Mouse (Mus musculus) kidney, postnatal 10 days (tissue): ENCODE measurements around the gene Gpr3.

Experiments
- DNase-seq: peaks from one replicate; pipeline ENCODE4 v3.0.0; 2021; ENCODE audit warnings: mixed read lengths

The Gpr3 gene

DNA sequence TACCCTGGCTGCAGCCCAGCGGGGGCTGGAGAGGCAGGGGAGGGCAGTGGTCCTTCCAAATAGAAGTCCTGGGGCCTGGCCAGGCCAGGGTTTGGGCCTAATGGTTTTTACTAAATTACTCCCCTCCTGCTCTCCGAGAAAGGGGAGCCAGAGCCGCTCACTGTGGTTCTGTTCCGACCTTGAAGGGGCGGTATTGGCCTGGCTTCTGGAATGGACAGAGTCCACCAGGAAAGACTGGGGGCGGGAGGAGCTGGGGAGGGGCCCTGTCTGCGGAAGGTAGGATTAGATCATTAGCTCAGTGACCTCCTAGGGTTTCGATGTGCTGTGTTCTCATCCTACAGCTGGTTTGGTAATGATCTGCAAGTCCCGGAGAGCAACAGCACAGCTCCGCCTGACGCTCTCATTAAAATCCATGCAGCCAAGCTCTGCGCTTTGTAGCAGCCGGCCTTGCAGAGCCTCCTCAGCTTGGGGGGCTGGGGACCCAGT lies 14.5 kb downstream of the Gpr3 start:
- DNase-seq: peak; percentile 73

DNA sequence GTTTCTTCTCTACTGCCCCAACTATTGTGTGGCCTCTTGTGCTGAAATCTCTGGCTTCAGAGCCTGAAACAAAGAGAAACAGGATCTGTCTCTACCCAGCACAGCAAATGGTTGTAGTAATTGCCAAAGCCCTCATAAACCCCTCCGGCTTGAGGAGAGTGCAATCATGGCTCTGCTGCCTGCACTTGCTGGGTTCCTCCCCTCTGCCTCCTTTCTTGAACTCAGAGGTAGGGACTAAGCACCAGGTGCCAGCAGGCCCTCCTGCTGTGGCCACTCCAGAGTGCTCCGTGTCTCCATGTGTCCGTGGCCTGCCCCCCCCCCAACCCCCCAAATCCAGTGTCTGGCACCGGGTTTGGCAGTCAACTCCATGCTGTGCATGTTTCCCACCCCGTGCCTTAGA lies 15.0 kb downstream of the Gpr3 start:
- DNase-seq: no peak

DNA sequence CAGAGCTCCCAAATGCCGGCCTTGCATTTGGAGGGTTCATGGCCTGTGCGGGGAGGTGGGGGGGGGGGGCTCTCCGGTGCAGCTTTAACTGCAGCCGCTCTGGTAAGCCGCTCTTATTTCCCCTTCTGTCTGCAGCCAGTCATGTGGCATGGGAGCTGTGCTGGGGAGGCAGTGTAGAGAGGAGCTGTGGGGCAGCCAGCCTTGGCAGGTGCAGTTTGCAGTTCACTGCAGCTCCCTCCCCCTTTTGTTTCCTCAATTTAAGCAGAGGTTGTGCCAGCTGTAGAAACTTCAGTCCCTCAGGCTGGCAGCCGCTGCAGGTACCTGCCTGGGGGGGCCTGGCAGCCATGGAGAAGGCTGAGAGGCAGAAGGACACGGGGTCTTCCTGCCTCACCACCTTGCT lies 15.5 kb downstream of the Gpr3 start:
- DNase-seq: peak; percentile 43

DNA sequence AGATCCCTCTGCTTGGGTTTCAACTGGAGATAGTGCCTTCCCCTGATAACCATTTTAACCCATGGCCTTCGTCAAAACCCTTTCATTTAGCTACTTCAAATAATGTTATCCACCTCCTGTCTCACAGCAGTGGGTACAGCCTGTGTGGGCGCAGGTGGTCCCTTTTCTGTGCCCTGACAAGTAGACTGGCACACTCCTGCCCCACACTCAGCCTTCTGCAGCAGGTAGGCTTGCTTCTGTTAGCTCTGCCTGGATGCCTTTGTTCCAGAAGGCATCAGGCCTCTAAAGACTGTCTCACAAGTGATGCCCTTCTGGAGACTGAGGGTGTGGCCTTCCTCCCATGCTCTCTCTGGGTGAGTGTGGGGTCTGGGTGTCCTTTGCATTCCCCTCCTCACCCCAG lies 16.2 kb downstream of the Gpr3 start:
- no peak for DNase-seq

DNA sequence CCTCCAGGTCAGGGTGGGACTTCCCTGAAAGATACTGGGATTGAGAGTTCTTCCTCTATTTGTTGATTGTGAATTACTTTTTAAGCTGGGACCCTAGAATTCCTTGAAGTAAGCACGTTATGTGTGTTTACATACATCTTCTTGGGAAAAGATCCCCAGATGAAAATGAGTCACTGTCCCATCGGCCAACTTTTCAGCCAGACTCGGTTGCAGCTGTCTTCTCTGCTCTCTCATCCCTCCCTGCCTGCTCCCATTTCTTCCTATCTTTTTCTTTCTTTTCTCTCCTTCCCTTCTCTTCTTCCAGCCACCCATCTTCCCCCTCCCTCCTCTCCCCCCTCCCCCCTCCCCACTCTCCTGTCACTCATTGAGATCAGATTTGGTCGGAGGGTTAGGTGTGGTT lies 17.3 kb downstream of the Gpr3 start:
- DNase-seq: no peak

DNA sequence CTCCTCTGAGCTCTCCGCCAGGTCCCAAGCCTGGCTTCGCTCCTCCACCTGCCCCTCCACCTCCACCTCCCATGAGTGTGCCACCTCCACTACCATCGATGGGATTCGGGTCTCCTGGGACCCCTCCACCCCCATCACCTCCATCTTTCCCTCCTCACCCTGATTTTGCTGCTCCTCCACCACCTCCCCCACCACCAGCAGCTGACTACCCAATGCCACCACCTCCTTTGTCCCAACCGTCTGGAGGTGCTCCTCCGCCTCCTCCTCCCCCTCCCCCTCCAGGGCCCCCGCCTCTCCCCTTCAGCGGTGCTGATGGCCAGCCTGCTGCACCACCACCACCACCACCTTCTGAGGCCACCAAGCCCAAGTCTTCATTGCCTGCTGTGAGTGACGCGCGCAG lies 17.9 kb downstream of the Gpr3 start:
- no peak for DNase-seq

DNA sequence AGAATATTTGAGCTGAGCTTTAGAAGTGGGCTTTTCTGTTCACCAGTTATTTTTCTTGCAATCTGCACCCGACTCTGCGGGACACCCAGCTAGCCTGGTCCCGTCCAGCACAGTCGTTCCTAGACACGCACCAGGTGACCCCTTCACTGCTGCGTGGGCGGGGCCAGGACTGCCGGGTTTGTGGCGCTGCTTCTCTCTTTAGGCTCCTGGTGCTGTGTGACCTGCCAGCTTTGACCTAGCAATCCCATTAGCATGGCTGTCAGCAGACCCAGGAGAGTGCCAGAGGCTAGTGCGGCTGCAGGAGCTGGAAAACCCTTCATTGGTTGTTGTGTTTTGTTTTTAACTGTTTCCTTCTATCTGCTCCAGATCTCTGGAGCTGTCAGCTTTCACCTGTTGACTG lies 22.9 kb downstream of the Gpr3 start:
- DNase-seq: no peak

DNA sequence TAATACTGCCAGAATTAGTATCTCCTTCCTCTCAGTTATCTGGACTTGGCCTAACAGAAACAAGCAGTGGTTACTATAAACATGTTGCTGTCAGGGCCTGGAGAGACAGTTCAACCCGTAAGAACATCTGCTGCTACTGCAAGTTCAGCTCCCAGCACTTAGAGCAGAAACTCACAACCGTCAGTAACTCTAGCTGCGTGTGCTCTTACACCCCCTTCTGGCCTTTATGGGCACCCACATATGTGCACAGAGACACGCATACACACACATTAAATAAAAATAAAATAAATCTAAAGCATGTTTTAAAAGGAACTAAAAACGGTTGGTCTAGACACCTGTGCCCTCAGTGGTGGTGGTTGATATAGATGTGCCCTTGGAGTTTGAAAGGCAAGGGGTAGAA lies 25.5 kb downstream of the Gpr3 start:
- no peak for DNase-seq

DNA sequence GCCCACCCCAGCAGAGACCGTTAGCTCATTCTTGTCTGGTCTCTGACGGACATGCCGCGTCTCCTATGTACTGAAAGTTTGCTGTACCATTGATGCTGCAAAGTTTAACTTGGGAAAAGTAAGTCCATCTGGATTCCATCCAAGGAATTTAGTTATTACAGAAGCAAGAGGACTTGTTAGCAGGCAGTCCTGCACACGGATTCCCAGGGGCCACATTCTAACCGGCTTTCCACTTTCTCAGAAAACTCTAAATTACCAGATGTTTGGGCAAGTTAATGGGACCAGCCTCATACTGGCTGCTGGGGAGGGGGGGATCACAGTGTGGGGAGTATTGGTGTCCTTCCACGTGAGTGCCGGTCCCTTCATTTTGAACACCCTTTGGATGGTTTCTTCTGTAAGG lies 26.4 kb downstream of the Gpr3 start:
- DNase-seq: no peak

DNA sequence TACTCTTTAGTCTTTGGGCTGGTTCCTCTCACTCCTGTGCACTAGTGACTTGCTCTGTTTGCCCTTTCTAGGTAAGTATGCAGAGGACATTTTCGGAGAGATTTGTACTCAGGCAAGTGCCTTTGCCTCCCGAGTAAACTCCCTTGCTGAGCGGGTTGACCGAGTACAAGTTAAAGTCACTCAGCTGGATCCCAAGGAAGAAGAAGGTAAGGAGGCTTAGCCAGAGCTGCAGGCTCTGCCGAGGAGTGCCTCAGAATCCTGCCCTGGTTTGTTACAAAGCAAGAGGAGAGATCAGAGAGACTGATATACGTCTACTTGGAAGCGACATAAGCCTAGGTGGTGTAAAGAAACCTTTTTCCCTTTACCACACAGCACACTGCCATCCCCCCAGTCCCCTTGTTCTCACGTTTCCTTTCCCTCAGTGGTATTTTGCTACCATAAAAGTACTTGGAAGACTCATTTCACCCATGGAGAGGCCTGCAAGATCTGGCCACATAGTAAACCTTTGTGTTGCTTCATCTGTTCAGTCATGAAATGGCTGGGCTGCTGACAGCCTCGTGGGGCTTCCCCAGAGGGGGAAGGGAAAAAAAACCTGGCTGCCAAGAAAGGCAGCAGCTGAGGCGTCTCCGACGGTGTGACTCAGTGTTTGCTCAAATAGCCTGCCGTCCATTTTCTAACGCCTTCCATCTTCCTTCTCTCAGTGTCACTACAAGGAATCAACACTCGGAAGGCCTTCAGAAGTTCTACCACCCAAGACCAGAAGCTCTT lies 27.3 kb downstream of the Gpr3 start:
- peak; percentile 68 for DNase-seq

DNA sequence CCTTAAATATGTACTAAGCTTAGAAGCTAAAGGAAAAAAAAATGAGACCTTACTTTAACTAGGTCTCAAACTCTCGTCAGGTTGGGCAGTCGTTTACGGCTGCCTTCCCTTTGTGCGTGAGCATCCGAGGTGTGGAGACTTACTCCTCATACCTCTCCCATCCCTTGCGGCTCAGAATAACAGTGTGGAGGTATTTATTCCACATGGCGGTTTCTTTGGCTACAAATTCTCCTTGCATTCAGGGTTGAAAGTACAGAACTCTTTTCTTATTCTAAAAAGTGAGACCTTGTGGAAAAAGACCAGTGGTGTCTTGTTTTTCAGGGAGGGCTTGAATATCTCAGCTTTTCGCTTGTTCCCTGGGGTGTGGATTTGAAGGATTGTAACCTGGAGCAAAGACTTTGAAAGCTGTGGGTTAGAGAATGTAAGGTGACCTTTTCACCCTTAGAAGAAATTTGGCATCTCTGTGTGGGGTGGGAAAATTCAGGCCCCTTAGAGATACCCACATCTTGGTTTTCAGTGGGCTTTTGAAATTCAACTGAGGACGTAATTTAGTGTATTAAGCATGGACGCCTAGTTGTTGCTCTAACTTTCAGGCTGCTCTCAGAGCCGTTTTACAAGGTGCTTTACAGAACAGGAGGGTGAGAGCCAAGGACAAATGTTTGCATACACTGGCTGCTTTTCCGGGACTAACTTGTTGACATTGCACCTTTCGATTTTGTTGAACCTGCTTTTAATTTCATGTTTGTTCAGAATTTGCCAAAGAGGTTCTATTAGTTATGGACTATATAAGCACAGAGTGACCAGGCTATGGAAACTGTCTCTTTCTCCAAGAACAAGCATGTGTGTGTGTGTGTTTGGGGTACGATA lies 28.1 kb downstream of the Gpr3 start:
- no peak for DNase-seq

DNA sequence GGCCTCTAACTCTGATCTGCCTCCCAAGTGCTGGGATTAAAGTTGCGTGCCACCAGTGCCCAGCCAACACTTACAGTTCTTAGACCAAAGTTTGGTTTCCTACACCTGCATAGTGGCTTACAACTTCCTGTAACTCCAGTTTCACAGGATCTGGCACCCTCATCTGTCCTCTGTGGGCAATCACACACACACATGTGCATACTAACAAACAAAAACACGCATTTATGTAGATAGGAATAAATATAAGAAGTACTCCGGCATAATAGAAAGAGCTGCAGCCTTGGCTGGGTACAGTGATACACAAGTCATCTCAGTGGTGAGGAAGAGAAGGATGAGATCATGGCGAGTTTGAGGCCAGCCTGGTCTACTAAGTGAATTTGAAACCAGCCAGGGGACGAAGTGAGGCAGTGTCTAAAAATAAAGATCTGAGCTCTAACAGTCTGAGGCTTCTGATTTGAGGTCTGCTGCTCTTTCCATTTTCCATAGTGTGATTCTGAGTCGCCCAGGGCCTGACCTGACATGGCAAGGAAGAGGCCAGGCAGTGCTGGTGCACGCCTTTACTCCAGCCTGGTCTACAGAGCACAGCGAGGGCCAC lies 29.8 kb downstream of the Gpr3 start:
- no peak for DNase-seq

DNA sequence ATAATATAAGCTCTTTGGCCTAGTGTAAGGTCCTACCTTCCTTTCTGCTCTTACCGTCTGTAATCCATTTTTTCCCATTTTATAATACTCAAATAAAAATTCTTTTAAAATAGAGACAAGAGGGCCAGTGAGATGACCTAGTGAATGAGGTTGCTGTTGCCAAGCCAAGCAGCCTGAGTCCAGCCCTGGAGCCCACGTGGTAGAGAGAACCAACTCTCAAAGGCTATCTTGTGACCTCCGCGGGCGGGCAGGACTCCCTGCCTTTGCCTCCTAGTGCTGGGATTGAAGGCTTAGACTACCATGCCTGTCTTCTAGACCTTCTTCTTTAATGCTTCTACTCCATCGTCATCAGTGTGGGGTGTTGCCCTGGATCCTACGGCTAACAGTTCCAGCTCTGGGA lies 33.1 kb downstream of the Gpr3 start:
- no peak for DNase-seq

DNA sequence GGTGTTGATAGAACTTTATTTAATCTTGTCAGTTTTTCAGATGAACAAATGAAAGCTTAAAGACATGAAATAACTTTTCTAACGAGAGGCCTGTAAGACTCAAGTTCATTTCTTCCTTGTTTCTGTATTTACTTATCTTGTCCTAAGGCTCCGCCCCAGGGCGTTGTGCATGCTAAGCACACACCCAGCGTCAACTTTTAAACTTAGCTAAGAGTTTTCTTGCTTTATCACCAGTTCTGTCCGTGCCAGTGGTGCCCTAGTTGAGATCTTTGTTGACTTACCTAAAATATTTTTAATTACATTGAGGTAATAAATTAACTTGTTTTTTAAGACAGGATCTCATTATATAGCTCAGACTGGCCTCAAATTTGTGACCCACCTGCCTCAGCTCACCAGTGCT lies 34.0 kb downstream of the Gpr3 start:
- DNase-seq: no peak

DNA sequence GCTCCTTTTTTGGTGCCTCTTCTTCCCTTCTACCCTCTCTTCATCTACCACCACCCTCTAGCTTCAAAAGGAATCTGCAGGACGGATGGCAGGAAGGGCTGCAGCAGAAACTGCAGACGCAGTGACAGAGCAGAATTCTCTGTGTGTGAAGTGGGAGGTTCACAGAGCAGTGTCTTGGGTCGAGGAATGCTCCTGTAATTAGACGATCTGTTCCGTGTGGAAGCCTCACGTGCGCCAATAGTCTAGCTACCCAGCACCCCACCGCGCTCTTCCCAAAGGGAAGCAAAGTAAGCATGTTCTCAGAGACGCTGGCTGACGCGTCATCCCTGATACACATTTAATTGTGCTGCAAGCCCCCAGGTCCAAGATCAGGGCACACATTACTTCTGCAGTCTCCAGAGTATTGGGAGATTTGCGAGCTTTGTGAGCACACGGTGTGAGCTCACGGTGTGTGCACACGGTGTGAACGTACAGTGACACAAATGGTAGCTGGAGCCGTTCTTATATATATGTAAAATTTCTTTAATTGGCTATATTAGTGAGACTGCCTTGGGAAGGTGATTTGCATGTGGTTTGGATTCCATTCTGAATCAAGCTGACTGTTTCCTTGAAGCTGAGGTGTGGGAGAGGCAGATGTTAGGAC lies 35.5 kb downstream of the Gpr3 start:
- DNase-seq: no peak

DNA sequence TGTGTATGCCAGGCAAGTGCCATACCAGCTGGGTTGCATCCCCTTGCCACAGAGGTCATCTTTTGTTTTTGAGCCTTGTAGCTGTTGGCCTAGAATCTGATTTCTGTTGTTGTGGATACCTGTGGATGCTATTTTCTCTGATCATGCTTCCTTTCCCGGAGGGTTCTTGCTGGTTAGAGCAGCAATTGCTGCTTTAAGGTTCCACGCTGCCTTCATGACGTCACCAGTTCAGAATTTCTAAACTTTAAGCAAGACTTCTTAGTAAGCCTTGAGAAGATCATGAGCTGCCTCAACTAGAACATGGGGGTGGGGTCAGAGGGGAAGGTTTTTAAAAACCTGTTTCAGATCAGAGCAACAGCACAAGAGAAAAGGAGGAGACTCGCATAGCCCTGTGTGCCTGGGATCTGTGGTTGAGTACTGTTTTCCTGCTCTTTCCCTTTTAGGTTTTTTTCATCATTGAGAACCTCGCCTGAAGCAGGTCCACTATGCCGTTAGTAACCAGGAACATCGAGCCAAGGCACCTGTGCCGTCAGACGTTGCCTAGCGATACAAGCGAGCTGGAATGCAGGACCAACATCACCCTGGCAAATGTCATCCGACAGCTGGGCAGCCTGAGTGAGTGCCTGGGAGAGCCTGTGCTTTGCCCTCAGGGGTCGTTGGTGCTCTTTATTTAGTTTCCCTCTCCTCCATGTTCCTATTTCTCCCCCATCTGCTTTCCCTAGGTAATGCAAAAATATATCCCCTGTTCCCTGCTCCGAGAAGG lies 36.2 kb downstream of the Gpr3 start:
- DNase-seq: no peak

DNA sequence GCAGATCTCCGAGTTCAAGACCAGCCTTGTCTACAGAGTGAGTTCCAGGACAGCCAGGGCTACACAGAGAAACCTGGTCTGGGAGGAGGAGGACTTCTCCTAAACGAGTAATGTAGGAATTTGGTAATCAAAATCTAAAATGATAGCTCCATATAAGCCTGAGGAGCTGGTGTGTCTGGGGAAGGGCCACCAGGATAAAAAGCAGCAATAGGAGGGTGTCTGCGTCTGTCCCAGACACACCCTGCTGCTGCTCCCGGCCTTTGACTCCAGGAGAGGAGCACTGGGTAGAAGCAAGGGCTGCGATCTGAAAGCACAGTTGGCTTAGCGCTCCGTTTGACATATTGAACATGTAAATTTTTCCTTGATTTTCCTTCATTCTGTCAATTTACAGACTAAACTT lies 37.1 kb downstream of the Gpr3 start:
- DNase-seq: no peak

DNA sequence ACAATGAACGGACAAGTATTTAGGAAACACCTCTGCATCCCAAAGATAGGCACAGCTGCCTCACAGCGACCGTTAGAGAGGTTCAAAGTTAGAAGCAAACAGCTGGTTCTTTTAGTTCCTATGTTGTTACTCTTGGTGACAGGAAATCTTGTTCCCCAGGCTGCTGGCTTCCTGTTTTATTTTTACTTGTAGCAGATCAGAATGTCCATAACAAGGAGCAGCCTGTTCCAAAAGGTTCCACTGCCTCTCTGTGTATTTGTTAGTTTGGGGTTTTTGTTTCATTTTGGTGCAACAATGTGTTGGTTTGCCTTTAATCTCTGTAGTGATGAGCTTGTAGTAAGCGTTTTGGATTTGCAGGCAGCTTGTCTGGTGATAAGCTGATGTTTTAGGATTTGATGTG lies 38.0 kb downstream of the Gpr3 start:
- DNase-seq: no peak

DNA sequence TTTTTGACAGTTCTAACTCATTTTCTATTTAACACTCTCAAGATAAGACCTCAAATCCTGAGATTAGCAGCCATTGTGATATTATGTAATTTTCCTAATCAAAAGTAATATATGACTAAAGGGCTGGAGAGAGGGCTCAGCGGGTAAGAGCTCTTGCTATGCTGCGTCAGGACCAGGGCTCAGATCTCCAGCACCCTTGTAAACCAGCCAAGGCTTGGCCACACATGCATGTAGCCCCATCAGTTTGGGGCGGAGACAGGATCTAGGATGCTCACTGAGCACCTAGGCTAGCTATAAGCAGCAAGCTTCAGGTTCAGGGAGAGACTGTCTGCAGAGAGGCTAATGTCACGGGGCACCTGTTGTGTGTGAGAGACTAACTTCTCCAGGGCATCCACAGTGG lies 39.9 kb downstream of the Gpr3 start:
- no peak for DNase-seq

DNA sequence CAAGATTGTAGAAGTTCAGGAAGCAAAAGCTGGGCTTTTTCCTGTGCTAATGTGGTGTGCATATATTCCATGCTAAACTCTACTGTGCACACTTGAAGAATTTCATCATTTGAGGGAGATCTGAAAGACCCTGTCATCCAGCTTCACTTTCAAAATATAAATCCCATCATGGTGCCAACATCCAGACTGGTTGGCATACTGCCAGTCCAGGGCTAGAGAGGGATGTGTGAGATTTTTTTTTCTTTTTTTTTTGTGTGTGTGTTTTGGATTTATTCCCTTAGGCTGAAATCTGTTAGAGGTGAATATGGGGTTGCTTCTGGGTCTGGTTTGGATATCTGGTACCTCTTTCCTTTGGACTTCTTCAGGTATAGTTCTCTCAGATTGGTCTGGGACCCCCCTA lies 41.7 kb downstream of the Gpr3 start:
- no peak for DNase-seq

DNA sequence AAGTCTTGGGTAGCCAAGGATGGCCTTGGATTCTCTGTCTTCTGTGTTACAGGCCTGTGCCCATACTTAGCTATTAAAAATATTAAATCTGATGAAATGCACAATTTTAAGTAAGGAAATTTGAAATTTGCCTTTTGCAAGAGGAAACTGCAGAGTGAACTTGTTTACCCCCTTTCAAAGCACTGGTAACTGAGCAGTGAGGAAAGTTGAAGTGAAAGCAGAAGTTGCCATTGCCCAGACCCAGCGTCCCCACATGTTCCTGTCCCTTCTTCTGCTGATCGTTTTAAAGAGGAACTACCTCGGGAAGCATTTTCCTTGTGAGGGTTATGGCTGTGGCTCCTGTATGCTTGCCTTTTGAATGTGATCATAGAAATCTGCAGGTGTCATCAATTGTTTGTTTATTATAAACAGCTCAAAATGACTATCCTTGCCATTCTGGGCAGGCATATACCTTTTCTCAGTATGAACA lies 42.2 kb downstream of the Gpr3 start:
- DNase-seq: no peak
